Mouse (Mus musculus) forebrain, embryonic 14.5 days (tissue): ENCODE data around the gene Slc7a7. TPM values are rescaled to one million over a fixed set of nuclear protein-coding genes. Genes with fewer than 3 reads are reported as not detected.

Source experiments
- ATAC-seq: fragments of 200-750 bp; cut with Nextera tagmentation; 2 replicates; pipeline ENCODE4 v1.8.0; 2017; ENCODE audit warnings: mild to moderate bottlenecking, moderate library complexity
- DNase-seq: peaks from one replicate; pipeline ENCODE4 v3.0.0-alpha.2; 2015; ENCODE audit warnings: low spot score
- H3K27ac ChIP-seq: fragments of 300-500 bp; sonication (generic); 2 replicates; pipeline ENCODE4 v1.5.1; 2014; ENCODE audit warnings: low read depth, mild to moderate bottlenecking, control low read depth, low read length, moderate library complexity
- H3K27me3 ChIP-seq: fragments of 300-500 bp; sonication (generic); replicated peaks from 2 replicates; pipeline ENCODE4 v1.6.1; 2014; ENCODE audit warnings: low read length, control low read depth, mixed read lengths; ENCODE audit not compliant: control insufficient read depth, insufficient read depth
- H3K36me3 ChIP-seq: fragments of 300-500 bp; sonication (generic); 2 replicates; pipeline ENCODE4 v1.6.1; 2014; ENCODE audit warnings: low read length, control low read depth; ENCODE audit not compliant: control insufficient read depth, insufficient read depth
- H3K4me1 ChIP-seq: fragments of 300-500 bp; sonication (generic); 2 replicates; pipeline ENCODE4 v1.6.1; 2014; ENCODE audit warnings: antibody characterized with exemption, low read length, control low read depth; ENCODE audit not compliant: control insufficient read depth, insufficient read depth
- H3K4me2 ChIP-seq: fragments of 300-500 bp; sonication (generic); 2 replicates; pipeline ENCODE4 v1.6.1; 2014; ENCODE audit warnings: mild to moderate bottlenecking, control low read depth, low read length
- H3K4me3 ChIP-seq: fragments of 300-500 bp; sonication (generic); 2 replicates; pipeline ENCODE4 v1.5.1; 2014; ENCODE audit warnings: low read depth, low read length, control low read depth
- H3K9ac ChIP-seq: fragments of 300-500 bp; sonication (generic); 2 replicates; pipeline ENCODE4 v1.6.1; 2014; ENCODE audit warnings: mild to moderate bottlenecking, low read length, control low read depth, moderate library complexity
- H3K9me3 ChIP-seq: fragments of 300-500 bp; sonication (generic); replicated peaks from 2 replicates; pipeline ENCODE4 v1.6.1; 2016; ENCODE audit warnings: low read length, control low read depth, mixed read lengths; ENCODE audit not compliant: control insufficient read depth
- WGBS: fragments of 180-500 bp; shearing (Covaris S2); extraction: QIAGEN DNeasy Blood & Tissue Kit; methylation state at CpG from one replicate; pipeline ENCODE4 v1.1.7; 2014; 5-methylcytosine and 5-hydroxymethylcytosine counted together
- polyA plus RNA-seq: library from polyadenylated mRNA; unstranded; fragments of >200 nt; fragmentation: Nextera tagmentation; extraction: Ambion mirVana; gene quantifications from 2 replicates; pipeline ENCODE4 v1.2.1, GENCODE M21; 2014

Gene Slc7a7
- polyA plus RNA-seq, 1 experiment from 2014 or later, result 4.3 TPM

DNA sequence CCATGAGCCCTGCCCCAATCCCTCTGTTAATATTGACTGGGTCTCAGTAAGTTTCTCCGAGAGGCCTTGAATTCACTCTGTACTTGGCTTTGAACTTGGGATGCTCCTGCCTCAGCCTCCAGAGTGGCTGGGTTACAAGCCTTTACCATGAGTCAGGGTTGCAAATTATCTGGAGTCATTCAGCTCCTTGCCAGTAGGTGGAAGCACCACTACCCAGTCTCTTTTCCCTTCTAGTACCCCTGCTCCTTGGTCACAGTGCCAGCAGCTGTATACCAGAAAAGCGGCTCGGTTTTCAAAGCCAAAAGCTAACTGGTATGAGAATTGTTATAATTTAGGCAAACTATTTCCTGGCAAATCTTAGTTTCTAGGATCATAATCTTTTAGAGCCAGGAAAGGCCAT is 41.7 kb downstream of the Slc7a7 start:
- H3K4me3 ChIP-seq, result no peak overlapping the region
- 69% methylated on average over 3 of the region's 3 CpGs for WGBS
- no peaks in the 10 kb centered on the region for H3K27me3 ChIP-seq
- H3K9ac ChIP-seq, result no peak overlapping the region
- no peak overlapping the region for H3K4me2 ChIP-seq
- H3K9me3 ChIP-seq, result no peaks in the 10 kb centered on the region
- DNase-seq, result no peak
- ATAC-seq, result no peak
- no peak overlapping the region for H3K27ac ChIP-seq
- H3K36me3 ChIP-seq, result peaks cover 6% of the 10 kb centered on the region; the same call in 1 of the 2 replicates
- no peaks in the 10 kb centered on the region for H3K4me1 ChIP-seq

DNA sequence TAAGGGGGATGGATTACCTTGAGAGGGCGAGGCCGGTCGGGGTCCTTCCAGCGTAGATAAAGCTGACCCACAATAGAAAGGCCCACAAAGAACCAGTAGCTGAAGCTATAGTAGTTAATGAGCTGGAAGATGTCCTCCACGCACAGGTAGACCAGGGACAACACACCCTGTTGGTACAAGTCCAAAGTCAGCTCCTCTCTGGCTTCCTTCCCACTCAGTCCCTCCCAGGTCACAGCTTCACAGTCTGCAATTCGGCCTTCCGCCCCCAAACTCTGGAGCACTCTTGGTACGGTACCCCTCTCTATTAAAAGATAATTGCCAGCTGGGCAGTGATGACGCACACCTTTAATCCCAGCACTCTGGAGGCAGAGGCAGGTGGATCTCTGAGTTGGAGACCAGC is 44.7 kb downstream of the Slc7a7 start:
- H3K27me3 ChIP-seq, result no peaks in the 10 kb centered on the region
- H3K9me3 ChIP-seq, result no peaks in the 10 kb centered on the region
- DNase-seq (no peak), ATAC-seq (no peak)
- no peak overlapping the region for H3K4me3 ChIP-seq
- H3K9ac ChIP-seq, result no peak overlapping the region
- H3K36me3 ChIP-seq, result peaks cover 36% of the 10 kb centered on the region
- H3K4me1 ChIP-seq, result no peaks in the 10 kb centered on the region
- WGBS, result 96% methylated on average over 9 of the region's 9 CpGs
- no peak overlapping the region for H3K4me2 ChIP-seq
- H3K27ac ChIP-seq, result no peak overlapping the region

- Histone ChIP-seq H3K9me3 (no peaks in the 10 kb centered on the region), H3K27ac (no peak overlapping the region), H3K4me1 (no peaks in the 10 kb centered on the region), H3K4me3 (no peak overlapping the region), H3K27me3 (no peaks in the 10 kb centered on the region), H3K36me3 (peaks cover 50% of the 10 kb centered on the region), H3K4me2 (no peak overlapping the region), H3K9ac (no peak overlapping the region)
- DNase-seq, result no peak
- ATAC-seq, result 0 out of 2 replicates have a peak, but pooled peaks have one; percentile 20
- WGBS, result over 99% methylated on average over 10 of the region's 10 CpGs
These were observed 46.1 kb downstream of the Slc7a7 start for GRCm38 (mm10) chr14:54371460-54371859.

GRCm38 (mm10) chr14:54370595-54370994 is 47.0 kb downstream of the Slc7a7 start:
- no peak for ATAC-seq
- H3K27me3 ChIP-seq, result no peaks in the 10 kb centered on the region
- no peak overlapping the region for H3K4me2 ChIP-seq
- no peak overlapping the region for H3K4me3 ChIP-seq
- peaks cover 57% of the 10 kb centered on the region for H3K36me3 ChIP-seq
- no peaks in the 10 kb centered on the region for H3K4me1 ChIP-seq
- no peaks in the 10 kb centered on the region for H3K9me3 ChIP-seq
- DNase-seq, result no peak
- WGBS, result 91% methylated on average over 6 of the region's 6 CpGs
- H3K9ac ChIP-seq, result no peak overlapping the region
- H3K27ac ChIP-seq, result no peak overlapping the region

DNA sequence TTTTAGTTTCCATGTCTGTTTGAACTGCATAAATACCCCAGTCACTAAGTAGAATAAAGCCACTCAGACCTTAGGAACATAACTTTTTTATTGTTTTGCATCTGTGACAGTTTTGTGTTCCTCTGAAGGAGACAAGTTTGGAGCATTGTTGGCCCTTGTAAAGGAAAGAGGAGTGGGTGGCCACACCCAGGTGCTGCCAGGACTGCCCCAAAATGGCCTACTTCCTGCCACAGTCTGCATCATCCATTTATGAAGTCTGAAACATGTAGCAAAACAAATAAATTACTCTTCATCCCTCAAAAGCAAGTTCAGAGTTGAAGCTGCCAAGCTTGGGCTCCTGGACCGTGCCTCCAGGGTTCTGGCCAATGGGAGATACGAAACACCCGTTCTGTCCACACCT is 48.2 kb downstream of the Slc7a7 start:
- no peak overlapping the region for H3K27ac ChIP-seq
- H3K9me3 ChIP-seq, result no peaks in the 10 kb centered on the region
- no peak overlapping the region for H3K4me2 ChIP-seq
- H3K9ac ChIP-seq, result no peak overlapping the region
- H3K27me3 ChIP-seq, result no peaks in the 10 kb centered on the region
- H3K4me3 ChIP-seq, result no peak overlapping the region
- H3K4me1 ChIP-seq, result no peaks in the 10 kb centered on the region
- ATAC-seq (no peak), DNase-seq (no peak)
- peaks cover 65% of the 10 kb centered on the region for H3K36me3 ChIP-seq
- 95% methylated on average over 3 of the region's 3 CpGs for whole genome bisulfite sequencing

- Histone ChIP-seq H3K9me3 (no peaks in the 10 kb centered on the region), H3K4me2 (no peak overlapping the region), H3K27me3 (no peaks in the 10 kb centered on the region), H3K27ac (no peak overlapping the region), H3K4me1 (0 out of 2 replicates have a peak, but pooled peaks cover under 1% of the 10 kb centered on the region), H3K4me3 (no peak overlapping the region), H3K36me3 (peaks cover 80% of the 10 kb centered on the region), H3K9ac (no peak overlapping the region)
- ATAC-seq, result no peak
- DNase-seq, result no peak
- 92% methylated on average over 18 of the region's 18 CpGs for WGBS
These were observed 50.0 kb downstream of the Slc7a7 start for GRCm38 (mm10) chr14:54367429-54368060.

- Histone ChIP-seq H3K4me1 (peaks cover 6% of the 10 kb centered on the region; the same call in 1 of the 2 replicates), H3K27ac (no peak overlapping the region), H3K4me3 (no peak overlapping the region), H3K36me3 (peaks cover 77% of the 10 kb centered on the region), H3K27me3 (no peaks in the 10 kb centered on the region), H3K4me2 (no peak overlapping the region), H3K9me3 (no peaks in the 10 kb centered on the region), H3K9ac (no peak overlapping the region)
- ATAC-seq (no peak), DNase-seq (no peak)
- 94% methylated on average over 10 of the region's 10 CpGs for WGBS
These were observed 51.0 kb downstream of the Slc7a7 start for GRCm38 (mm10) chr14:54366581-54366980.

DNA sequence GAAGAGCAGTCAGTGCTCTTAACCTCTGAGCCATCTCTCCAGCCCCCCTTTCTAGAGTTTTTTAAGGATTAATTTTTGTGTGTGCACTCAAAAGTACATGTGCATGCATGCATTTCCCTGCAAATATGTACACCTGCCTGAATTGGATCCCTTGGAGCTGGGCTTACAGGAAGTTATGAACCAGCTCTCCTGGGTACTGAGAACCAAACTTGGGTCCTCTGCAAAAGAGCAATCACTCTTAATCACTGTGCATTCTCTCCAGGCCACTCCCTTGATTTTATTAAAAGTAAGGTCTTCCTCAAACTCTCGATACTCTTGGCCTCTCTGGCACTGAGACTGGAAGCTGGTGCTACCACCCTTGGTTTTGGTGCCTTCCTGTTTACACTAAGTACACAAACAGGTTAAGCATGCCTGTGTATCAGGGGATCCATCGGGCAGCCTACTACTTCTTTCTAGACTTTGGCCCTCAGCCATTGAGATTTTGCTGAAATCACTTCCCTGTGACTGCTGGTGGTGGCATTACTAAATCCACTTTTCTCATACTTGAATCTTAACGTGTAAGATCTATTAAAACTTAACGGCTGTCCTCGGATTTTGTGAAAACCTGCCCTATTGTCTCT is 52.4 kb downstream of the Slc7a7 start:
- H3K27me3 ChIP-seq, result no peaks in the 10 kb centered on the region
- no peak overlapping the region for H3K4me3 ChIP-seq
- H3K4me2 ChIP-seq, result no peak overlapping the region
- 92% methylated on average over 5 of the region's 5 CpGs for WGBS
- H3K9me3 ChIP-seq, result no peaks in the 10 kb centered on the region
- H3K36me3 ChIP-seq, result peaks cover 67% of the 10 kb centered on the region
- ATAC-seq (no peak), DNase-seq (no peak)
- no peak overlapping the region for H3K9ac ChIP-seq
- peaks cover 8% of the 10 kb centered on the region; the same call in 1 of the 2 replicates for H3K4me1 ChIP-seq
- no peak overlapping the region for H3K27ac ChIP-seq

DNA sequence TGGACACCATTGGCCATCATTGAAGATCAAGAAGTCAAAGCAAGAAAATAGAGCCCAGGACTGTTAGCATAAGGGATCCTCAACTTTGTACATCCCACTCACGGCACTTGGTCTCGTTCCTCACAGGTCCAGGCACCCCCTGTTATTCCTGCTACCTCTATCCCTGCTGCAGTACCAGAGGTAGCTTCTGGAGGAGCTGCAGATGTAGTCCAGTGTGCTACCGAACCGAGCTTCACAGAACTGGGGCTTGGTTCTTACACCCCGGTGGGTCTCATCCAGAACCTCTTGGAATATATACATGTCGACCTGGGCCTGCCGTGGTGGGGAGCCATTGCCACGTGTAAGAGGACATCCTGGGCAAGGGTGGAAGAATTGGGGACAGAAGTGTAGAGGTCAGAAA is 54.4 kb downstream of the Slc7a7 start:
- H3K27ac ChIP-seq, result no peak overlapping the region
- H3K9ac ChIP-seq, result no peak overlapping the region
- H3K27me3 ChIP-seq, result no peaks in the 10 kb centered on the region
- H3K36me3 ChIP-seq, result peaks cover 47% of the 10 kb centered on the region
- H3K4me2 ChIP-seq, result no peak overlapping the region
- DNase-seq (no peak), ATAC-seq (no peak)
- H3K9me3 ChIP-seq, result no peaks in the 10 kb centered on the region
- WGBS, result 98% methylated on average over 8 of the region's 8 CpGs
- peaks cover 8% of the 10 kb centered on the region; the same call in 1 of the 2 replicates for H3K4me1 ChIP-seq
- H3K4me3 ChIP-seq, result no peak overlapping the region
